8 mouse cellular contexts compared by ENCODE assay signal in genomic region chr4:97839406-97840101, GRCm38 (mm10).
DNase-seq lines count a peak whose midpoint lies in the region; ATAC-seq lines count a peak whose summit lies in the region.

No protein-coding gene starts in this region.

- no peaks in the 10 kb centered on the region for H3K36me3 ChIP-seq in heart, embryonic 15.5 days
- no peaks in the 10 kb centered on the region for H3K36me3 ChIP-seq in hindbrain, embryonic 12.5 days
- no peaks in the 10 kb centered on the region for H3K36me3 ChIP-seq in midbrain, embryonic 14.5 days (ENCODE audit: control insufficient read depth, insufficient read depth, low read length)

- ATAC-seq in heart, embryonic 15.5 days (replicated peaks; ENCODE audit: insufficient number of reproducible peaks, insufficient read depth, low FRiP score, low read depth), result peak; percentile 36; the same call in 1 of the 2 replicates
- ATAC-seq in hindbrain, embryonic 12.5 days (ENCODE audit: low FRiP score), result peak; percentile 88
- ATAC-seq in midbrain, embryonic 14.5 days (ENCODE audit: low FRiP score, low TSS enrichment), result 0 out of 2 replicates have a peak, but pooled peaks have one; percentile 62

- no peaks in the 10 kb centered on the region for H3K9me3 ChIP-seq in heart, embryonic 15.5 days (replicated peaks)
- no peaks in the 10 kb centered on the region for H3K9me3 ChIP-seq in hindbrain, embryonic 12.5 days (replicated peaks)
- H3K9me3 ChIP-seq in midbrain, embryonic 14.5 days (ENCODE audit: control insufficient read depth, low read length), result no peaks in the 10 kb centered on the region

- peak overlapping the region; percentile 28 for H3K4me2 ChIP-seq in heart, embryonic 15.5 days
- H3K4me2 ChIP-seq in hindbrain, embryonic 12.5 days (replicated peaks), result no peak overlapping the region
- H3K4me2 ChIP-seq in midbrain, embryonic 14.5 days (ENCODE audit: low read length), result no peak overlapping the region

- peaks cover 72% of the 10 kb centered on the region for H3K4me1 ChIP-seq in heart, embryonic 15.5 days (replicated peaks)
- peaks cover 55% of the 10 kb centered on the region for H3K4me1 ChIP-seq in hindbrain, embryonic 12.5 days
- H3K4me1 ChIP-seq in midbrain, embryonic 14.5 days (ENCODE audit: control insufficient read depth, insufficient read depth, low read length), result peaks cover 29% of the 10 kb centered on the region

- intact Hi-C loops in heart, postnatal 14 days (cut with DNase I), result no loop called here

- 13% methylated on average over 7 of the region's 7 CpGs for WGBS in heart, embryonic 15.5 days
- WGBS in hindbrain, embryonic 12.5 days, result 18% methylated on average over 7 of the region's 7 CpGs
- 32% methylated on average over 7 of the region's 7 CpGs for WGBS in midbrain, embryonic 14.5 days

- H3K4me3 ChIP-seq in heart, embryonic 15.5 days, result no peak overlapping the region
- H3K4me3 ChIP-seq in hindbrain, embryonic 12.5 days, result no peak overlapping the region
- H3K4me3 ChIP-seq in midbrain, embryonic 14.5 days (replicated peaks; ENCODE audit: low read depth, low read length), result no peak overlapping the region

- no peak for DNase-seq in heart, postnatal 14 days
- DNase-seq in embryo, embryonic 11 days, result peak; percentile 72
- no peak for DNase-seq in midbrain, embryonic 14.5 days
- no peak for DNase-seq in thymus, adult 18-20 months
- DNase-seq in c-Kit-positive CD71-positive TER-119-positive erythroid progenitor cells, embryonic 14.5 days (ENCODE audit: low spot score), result no peak
- DNase-seq in frontal cortex, postnatal 25 days (ENCODE audit: low spot score in 2 of 2), result no peak

- peak overlapping the region; percentile 84 for H3K27ac ChIP-seq in heart, embryonic 15.5 days
- peak overlapping the region; percentile 80 for H3K27ac ChIP-seq in hindbrain, embryonic 12.5 days
- H3K27ac ChIP-seq in midbrain, embryonic 14.5 days (replicated peaks; ENCODE audit: low read depth, low read length), result no peak overlapping the region

- peak overlapping the region; percentile 32; the same call in 1 of the 2 replicates for H3K9ac ChIP-seq in heart, embryonic 15.5 days
- 0 out of 2 replicates have a peak overlapping the region, but pooled peaks have one; percentile 8 for H3K9ac ChIP-seq in hindbrain, embryonic 12.5 days
- no peak overlapping the region for H3K9ac ChIP-seq in midbrain, embryonic 14.5 days (replicated peaks; ENCODE audit: low read length)

- H3K27me3 ChIP-seq in heart, embryonic 15.5 days, result no peaks in the 10 kb centered on the region
- no peaks in the 10 kb centered on the region for H3K27me3 ChIP-seq in hindbrain, embryonic 12.5 days
- H3K27me3 ChIP-seq in midbrain, embryonic 14.5 days (ENCODE audit: control insufficient read depth, insufficient read depth, low read length), result peaks cover 35% of the 10 kb centered on the region; the same call in 1 of the 2 replicates

Comparison
In these comparisons a context has a peak if more than half of its experiments do, and no peak if none do; other contexts are left out.
1. ATAC-seq: peak in every context shown above with its lines; median percentile 88 in hindbrain, embryonic 12.5 days; 62 in midbrain, embryonic 14.5 days; 36 in heart, embryonic 15.5 days.